Mouse (Mus musculus) hindbrain, embryonic 16.5 days (tissue): Measurements from ENCODE around the gene Triobp. TPM values are rescaled to one million over a fixed set of nuclear protein-coding genes. Genes with fewer than 3 reads are reported as not detected.

Source experiments
- ATAC-seq: fragments of 200-750 bp; cut with Nextera tagmentation; 2 replicates; pipeline ENCODE4 v1.8.0; 2017; ENCODE audit warnings: moderate TSS enrichment, moderate library complexity
- H3K27ac ChIP-seq: fragments of 300-500 bp; sonication (generic); 2 replicates; pipeline ENCODE4 v1.5.1; 2014; ENCODE audit warnings: low read depth, mild to moderate bottlenecking, control low read depth, low read length, moderate library complexity
- H3K27me3 ChIP-seq: fragments of 300-500 bp; sonication (generic); replicated peaks from 2 replicates; pipeline ENCODE4 v1.6.1; 2014; ENCODE audit warnings: low read length; ENCODE audit not compliant: control insufficient read depth, insufficient read depth
- H3K36me3 ChIP-seq: fragments of 300-500 bp; sonication (generic); 2 replicates; pipeline ENCODE4 v1.6.1; 2014; ENCODE audit warnings: mild to moderate bottlenecking, low read length, moderate library complexity, mixed read lengths; ENCODE audit not compliant: control insufficient read depth, insufficient read depth
- H3K4me1 ChIP-seq: fragments of 300-500 bp; sonication (generic); 2 replicates; pipeline ENCODE4 v1.6.1; 2014; ENCODE audit warnings: low read depth, low read length; ENCODE audit not compliant: control insufficient read depth, insufficient read depth
- H3K4me2 ChIP-seq: fragments of 300-500 bp; sonication (generic); 2 replicates; pipeline ENCODE4 v1.6.1; 2014; ENCODE audit warnings: mild to moderate bottlenecking, low read length, control low read depth, moderate library complexity
- H3K4me3 ChIP-seq: fragments of 300-500 bp; sonication (generic); 2 replicates; pipeline ENCODE4 v1.5.1; 2014; ENCODE audit warnings: mild to moderate bottlenecking, low read length, control low read depth, moderate library complexity
- H3K9ac ChIP-seq: fragments of 300-500 bp; sonication (generic); 2 replicates; pipeline ENCODE4 v1.6.1; 2014; ENCODE audit warnings: low read depth, mild to moderate bottlenecking, control low read depth, low read length, moderate library complexity
- H3K9me3 ChIP-seq: fragments of 300-500 bp; sonication (generic); 2 replicates; pipeline ENCODE4 v1.6.1; 2014; ENCODE audit warnings: mild to moderate bottlenecking, low read length, moderate library complexity; ENCODE audit not compliant: control insufficient read depth
- whole genome bisulfite sequencing: fragments of 180-500 bp; shearing (Covaris S2); extraction: QIAGEN DNeasy Blood & Tissue Kit; methylation state at CpG from one replicate; pipeline ENCODE4 v1.1.7; 2014; 5-methylcytosine and 5-hydroxymethylcytosine counted together
- polyA plus RNA-seq: library from polyadenylated mRNA; unstranded; fragments of >200 nt; fragmentation: Nextera tagmentation; extraction: Ambion mirVana; gene quantifications from 2 replicates; pipeline ENCODE4 v1.2.1, GENCODE M21; 2015

The Triobp gene
- polyA plus RNA-seq, result 36.1 and 40.4 TPM in 2 replicates

DNA sequence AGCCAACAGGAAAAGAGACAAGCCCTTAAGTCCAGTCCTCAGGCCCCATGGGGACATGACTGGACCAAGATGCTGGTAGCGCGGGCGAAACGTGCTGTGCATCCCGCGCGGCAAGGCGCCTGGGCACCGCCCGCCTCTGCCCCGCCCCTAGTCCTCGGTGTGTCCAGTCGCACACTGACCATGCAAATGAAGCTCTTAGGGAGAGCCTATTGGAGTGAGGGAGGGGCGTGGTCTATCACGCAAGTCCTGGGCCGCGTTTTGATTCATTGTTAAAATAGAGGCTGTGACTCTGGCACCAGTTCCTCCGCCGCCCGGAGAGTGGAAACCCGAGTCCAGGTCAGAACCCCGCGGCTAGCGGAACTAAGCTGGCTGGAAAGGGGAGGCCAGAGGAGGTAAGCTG lies at the start of gene Triobp:
Gene Triobp (plus strand): TSS at position 68 of the 400 bp plus-strand sequence.
- H3K4me2 ChIP-seq, result peak within 1 kb of the TSS; percentile 57
- WGBS, result 1% methylated on average over 24 of the region's 24 CpGs
- peak within 1 kb of the TSS; percentile 77 for H3K27ac ChIP-seq
- no peaks in the 10 kb centered on the region; the same call in 1 of the 2 replicates for H3K27me3 ChIP-seq
- peak; percentile 98 for ATAC-seq
- peak within 1 kb of the TSS; percentile 66 for H3K4me3 ChIP-seq
- H3K36me3 ChIP-seq, result no peaks in the 10 kb centered on the region; the same call in 1 of the 2 replicates
- H3K9ac ChIP-seq, result peak within 1 kb of the TSS; percentile 77
- H3K9me3 ChIP-seq, result no peaks in the 10 kb centered on the region
- peaks cover 16% of the 10 kb centered on the region for H3K4me1 ChIP-seq

DNA sequence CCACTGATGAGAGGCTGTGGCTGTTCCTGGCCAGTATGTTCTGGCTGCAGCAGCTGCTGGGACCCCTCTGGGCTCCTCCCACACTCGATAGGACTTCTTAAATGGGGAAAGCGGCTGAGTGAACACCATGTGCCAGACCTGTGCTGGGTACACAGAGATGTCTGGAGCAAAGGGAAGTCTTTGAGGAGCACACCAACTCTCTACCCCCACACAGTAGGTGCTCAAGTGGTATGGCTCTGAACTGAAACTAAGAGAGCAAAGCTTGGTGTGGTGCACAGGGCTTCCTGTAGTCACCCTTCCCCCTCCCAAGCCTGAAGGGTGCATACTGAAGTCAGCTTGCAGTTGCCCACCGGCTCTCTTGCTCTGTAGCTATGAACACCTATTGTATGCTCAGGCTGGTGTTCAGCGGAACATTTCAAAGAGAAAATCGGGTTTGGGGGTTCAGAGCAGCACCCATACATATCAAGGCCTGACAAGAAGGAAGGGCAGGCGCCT lies 49.0 kb upstream of the Triobp start:
- 55% methylated on average over 6 of the region's 6 CpGs for WGBS
- ATAC-seq, result no peak
- Histone ChIP-seq H3K9me3 (no peaks in the 10 kb centered on the region), H3K9ac (no peak overlapping the region), H3K4me3 (no peak overlapping the region), H3K27ac (no peak overlapping the region), H3K27me3 (peaks cover 10% of the 10 kb centered on the region), H3K4me2 (no peak overlapping the region), H3K4me1 (peaks cover 12% of the 10 kb centered on the region), H3K36me3 (no peaks in the 10 kb centered on the region)

GRCm38 (mm10) chr15:78899409-78899739 lies 48.1 kb upstream of the Triobp start, which contains the start of gene Gm49510:
Gene Gm49510, plus strand, starts transcription at chr15:78899667.
- H3K4me3 ChIP-seq, result peak within 1 kb of the TSS; percentile 61
- H3K27me3 ChIP-seq, result peaks cover 10% of the 10 kb centered on the region
- WGBS, result 3% methylated on average over 20 of the region's 20 CpGs
- no peak within 1 kb of the TSS for H3K27ac ChIP-seq
- no peak for ATAC-seq
- peak within 1 kb of the TSS; percentile 98 for H3K4me2 ChIP-seq
- no peaks in the 10 kb centered on the region for H3K36me3 ChIP-seq
- peak within 1 kb of the TSS; percentile 74 for H3K9ac ChIP-seq
- no peaks in the 10 kb centered on the region for H3K9me3 ChIP-seq
- peaks cover 12% of the 10 kb centered on the region for H3K4me1 ChIP-seq

DNA sequence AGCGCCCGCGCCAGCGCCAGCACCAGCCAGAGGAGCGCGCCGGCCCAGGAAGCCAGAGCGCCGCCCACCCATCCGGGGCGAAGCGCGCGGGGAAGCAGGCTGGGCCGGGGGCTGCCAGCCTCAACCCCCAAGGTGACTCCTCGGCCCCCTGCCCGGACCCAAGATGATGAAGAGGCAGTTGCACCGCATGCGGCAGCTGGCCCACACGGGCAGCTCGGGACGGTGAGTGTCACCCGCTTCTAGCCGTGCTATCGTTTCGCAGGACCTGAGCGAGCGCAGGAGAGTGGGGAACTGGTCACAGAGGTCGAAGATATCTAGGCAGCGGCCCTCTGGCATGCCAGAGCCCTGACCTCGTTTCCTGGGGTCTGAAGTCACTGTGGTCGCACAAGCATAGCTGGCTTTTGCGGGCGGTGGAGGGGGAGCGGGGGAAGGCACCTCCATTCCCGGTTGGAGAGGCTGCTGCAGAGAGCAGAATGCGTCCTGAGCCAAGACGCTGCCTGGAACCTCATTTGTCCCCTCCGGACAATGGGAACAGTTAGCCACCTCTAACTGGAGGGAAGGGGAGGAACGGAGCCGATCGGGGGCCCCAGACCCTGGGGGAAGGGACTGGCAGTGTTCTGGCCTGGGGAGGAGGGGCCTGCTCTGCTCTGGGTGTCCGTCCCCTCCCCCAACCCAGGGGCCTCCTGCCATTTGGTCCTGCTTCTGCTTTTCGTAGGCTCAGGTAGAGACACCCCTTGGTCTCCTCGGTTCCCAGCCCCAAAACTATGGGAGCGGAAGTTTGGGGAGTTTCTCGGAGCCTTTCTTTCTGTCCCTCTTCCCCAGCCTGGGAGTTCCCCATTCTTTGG lies 47.6 kb upstream of the Triobp start, which contains the start of gene Sh3bp1:
Gene Sh3bp1 (plus strand): TSS at position 29 of the 845 bp plus-strand sequence.
- Histone ChIP-seq H3K36me3 (no peaks in the 10 kb centered on the region), H3K4me2 (peak within 1 kb of the TSS; percentile 98), H3K27ac (no peak within 1 kb of the TSS), H3K9ac (peak within 1 kb of the TSS; percentile 74), H3K9me3 (no peaks in the 10 kb centered on the region), H3K4me3 (peak within 1 kb of the TSS; percentile 61), H3K27me3 (peaks cover 10% of the 10 kb centered on the region), H3K4me1 (peaks cover 12% of the 10 kb centered on the region)
- WGBS, result 2% methylated on average over 39 of the region's 47 CpGs
- ATAC-seq, result peak; percentile 60; the same call in 1 of the 2 replicates

- Histone ChIP-seq H3K4me2 (peak overlapping the region; percentile 98), H3K4me3 (peak overlapping the region; percentile 61), H3K36me3 (no peaks in the 10 kb centered on the region), H3K9ac (peak overlapping the region; percentile 38), H3K27ac (no peak overlapping the region), H3K9me3 (no peaks in the 10 kb centered on the region), H3K4me1 (peaks cover 12% of the 10 kb centered on the region), H3K27me3 (peaks cover 10% of the 10 kb centered on the region)
- WGBS, result 31% methylated on average over 18 of the region's 18 CpGs
- no peak for ATAC-seq
Measured at GRCm38 (mm10) chr15:78900585-78901421, 46.7 kb upstream of the Triobp start.

GRCm38 (mm10) chr15:78901422-78901789 lies 46.1 kb upstream of the Triobp start:
- H3K9me3 ChIP-seq, result no peaks in the 10 kb centered on the region
- WGBS, result 45% methylated on average over 8 of the region's 8 CpGs
- no peak for ATAC-seq
- no peak overlapping the region for H3K27ac ChIP-seq
- H3K4me2 ChIP-seq, result no peak overlapping the region
- no peak overlapping the region for H3K9ac ChIP-seq
- H3K36me3 ChIP-seq, result no peaks in the 10 kb centered on the region
- peaks cover 10% of the 10 kb centered on the region for H3K27me3 ChIP-seq
- H3K4me1 ChIP-seq, result peaks cover 12% of the 10 kb centered on the region
- H3K4me3 ChIP-seq, result no peak overlapping the region

- Histone ChIP-seq H3K4me2 (no peak overlapping the region), H3K9ac (no peak overlapping the region), H3K9me3 (no peaks in the 10 kb centered on the region), H3K27me3 (peaks cover 10% of the 10 kb centered on the region), H3K4me1 (peaks cover 12% of the 10 kb centered on the region), H3K36me3 (no peaks in the 10 kb centered on the region), H3K27ac (no peak overlapping the region), H3K4me3 (no peak overlapping the region)
- 0 out of 2 replicates have a peak, but pooled peaks have one; percentile 22 for ATAC-seq
- 4% methylated on average over 2 of the region's 2 CpGs for WGBS
Measured at GRCm38 (mm10) chr15:78903243-78903642, 44.3 kb upstream of the Triobp start.

DNA sequence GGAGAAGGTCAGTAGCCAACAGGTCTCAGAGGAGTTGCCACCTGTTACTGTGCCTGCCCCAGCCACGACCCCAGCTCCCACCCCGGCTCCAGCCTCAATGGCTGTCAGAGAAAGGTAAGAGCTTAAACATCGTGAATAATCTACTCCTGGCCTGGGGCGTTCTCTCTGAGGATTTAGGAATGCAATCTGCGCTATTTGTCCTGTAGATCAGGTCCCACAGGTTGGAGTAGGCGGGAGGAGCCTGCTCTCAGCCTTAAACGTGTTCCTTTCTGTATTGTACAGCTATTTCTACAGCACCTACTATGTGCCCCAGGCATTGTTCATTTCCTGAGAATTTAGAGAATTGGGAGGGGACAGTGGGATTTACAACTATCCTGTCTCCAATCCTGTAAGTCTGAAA lies 39.1 kb upstream of the Triobp start:
- Histone ChIP-seq H3K4me2 (no peak overlapping the region), H3K4me3 (no peak overlapping the region), H3K27ac (no peak overlapping the region), H3K9me3 (no peaks in the 10 kb centered on the region), H3K27me3 (no peaks in the 10 kb centered on the region), H3K36me3 (no peaks in the 10 kb centered on the region), H3K4me1 (no peaks in the 10 kb centered on the region), H3K9ac (no peak overlapping the region)
- 82% methylated on average over 7 of the region's 7 CpGs for WGBS
- ATAC-seq, result no peak

DNA sequence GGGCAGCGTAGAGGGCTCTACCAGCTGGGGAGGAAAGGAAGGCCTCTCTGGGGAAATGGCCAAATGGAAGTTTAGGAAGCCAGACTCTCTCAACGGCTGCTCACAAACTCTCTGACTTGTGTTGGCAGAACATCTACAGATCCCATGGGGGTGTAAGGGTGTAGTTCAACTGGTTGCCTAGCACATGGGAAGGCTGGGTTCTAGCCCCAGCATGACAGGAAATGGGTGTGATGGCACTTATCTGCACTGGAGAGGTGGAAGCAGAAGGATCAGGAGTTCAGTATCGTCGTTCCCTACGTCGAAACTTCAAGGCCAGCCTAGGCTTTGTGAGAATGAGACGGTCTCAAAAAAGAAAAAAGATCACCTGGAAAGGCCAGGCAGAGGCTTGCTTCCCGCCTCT lies 38.5 kb upstream of the Triobp start:
- no peaks in the 10 kb centered on the region for H3K9me3 ChIP-seq
- H3K4me3 ChIP-seq, result no peak overlapping the region
- WGBS, result 93% methylated on average over 8 of the region's 8 CpGs
- H3K27me3 ChIP-seq, result no peaks in the 10 kb centered on the region
- no peak overlapping the region for H3K9ac ChIP-seq
- no peaks in the 10 kb centered on the region for H3K36me3 ChIP-seq
- H3K4me2 ChIP-seq, result no peak overlapping the region
- H3K27ac ChIP-seq, result no peak overlapping the region
- no peaks in the 10 kb centered on the region for H3K4me1 ChIP-seq
- no peak for ATAC-seq
